Mouse (Mus musculus): ENCODE data around the gene Tango2.

- no peak for TF ChIP-seq TCF3 (IDR thresholded peaks at IDR 0.05; ENCODE audit: insufficient read length, low read depth)
- no peak for TF ChIP-seq E2F4 (IDR thresholded peaks at IDR 0.05; ENCODE audit: insufficient read depth)
- TF ChIP-seq POLR2A (IDR thresholded peaks at IDR 0.05; ENCODE audit: insufficient read length, low read depth) = no peak
- no peak for TF ChIP-seq REST (IDR thresholded peaks at IDR 0.05; ENCODE audit: insufficient read depth, insufficient read length)
- no peak for TF ChIP-seq POLR2AphosphoS2 (IDR thresholded peaks at IDR 0.05; ENCODE audit: insufficient read length, low read depth)
- no peak for TF ChIP-seq USF1 (IDR thresholded peaks at IDR 0.05; ENCODE audit: low read depth)
- no peak for TF ChIP-seq SRF (IDR thresholded peaks at IDR 0.05; ENCODE audit: control insufficient read depth, insufficient read length, low read depth)
- no peak for TF ChIP-seq MYOG (IDR thresholded peaks at IDR 0.05; ENCODE audit: control insufficient read depth in 1 of 3, insufficient read depth in 1 of 3, insufficient read length in 2 of 3, low read depth in 2 of 3)
- no peak for TF ChIP-seq TCF12 (IDR thresholded peaks at IDR 0.05; ENCODE audit: insufficient read depth, poor library complexity, severe bottlenecking)
- TF ChIP-seq MYOD1 (IDR thresholded peaks at IDR 0.05; ENCODE audit: control insufficient read depth in 1 of 3, insufficient read length in 2 of 3, low read depth in 2 of 3) = no peak
- TF ChIP-seq MAX (IDR thresholded peaks at IDR 0.05; ENCODE audit: low read depth) = no peak
- no peak for TF ChIP-seq CEBPB (IDR thresholded peaks at IDR 0.05; ENCODE audit: insufficient read depth, poor library complexity, severe bottlenecking)
These were observed 37.5 kb upstream of the Tango2 start for GRCm38 (mm10) chr16:18385411-18385810.
